Mouse (Mus musculus): ENCODE measurements around the gene Trim71. TPM values are rescaled to one million over a fixed set of nuclear protein-coding genes. Genes with fewer than 3 reads are reported as not detected.

Trim71 gene
- polyA plus RNA-seq, 1 experiment from 2014 or later, result 0.05 TPM

GRCm38 (mm10) chr9:114536628-114537027 is 27.5 kb downstream of the Trim71 start:
- WGBS, result 40% methylated on average over 2 of the region's 2 CpGs
- no peak overlapping the region for H3K4me2 ChIP-seq
- no peak overlapping the region for H3K27ac ChIP-seq
- no peak overlapping the region for H3K4me3 ChIP-seq
- ATAC-seq (replicated peaks; ENCODE audit: insufficient number of reproducible peaks, insufficient read depth, low FRiP score, low read depth), result no peak
- peaks cover 19% of the 10 kb centered on the region for H3K4me1 ChIP-seq (replicated peaks)
- H3K9me3 ChIP-seq (replicated peaks), result no peaks in the 10 kb centered on the region
- H3K9ac ChIP-seq, result no peak overlapping the region
- H3K27me3 ChIP-seq, result no peaks in the 10 kb centered on the region
- H3K36me3 ChIP-seq, result no peaks in the 10 kb centered on the region

DNA sequence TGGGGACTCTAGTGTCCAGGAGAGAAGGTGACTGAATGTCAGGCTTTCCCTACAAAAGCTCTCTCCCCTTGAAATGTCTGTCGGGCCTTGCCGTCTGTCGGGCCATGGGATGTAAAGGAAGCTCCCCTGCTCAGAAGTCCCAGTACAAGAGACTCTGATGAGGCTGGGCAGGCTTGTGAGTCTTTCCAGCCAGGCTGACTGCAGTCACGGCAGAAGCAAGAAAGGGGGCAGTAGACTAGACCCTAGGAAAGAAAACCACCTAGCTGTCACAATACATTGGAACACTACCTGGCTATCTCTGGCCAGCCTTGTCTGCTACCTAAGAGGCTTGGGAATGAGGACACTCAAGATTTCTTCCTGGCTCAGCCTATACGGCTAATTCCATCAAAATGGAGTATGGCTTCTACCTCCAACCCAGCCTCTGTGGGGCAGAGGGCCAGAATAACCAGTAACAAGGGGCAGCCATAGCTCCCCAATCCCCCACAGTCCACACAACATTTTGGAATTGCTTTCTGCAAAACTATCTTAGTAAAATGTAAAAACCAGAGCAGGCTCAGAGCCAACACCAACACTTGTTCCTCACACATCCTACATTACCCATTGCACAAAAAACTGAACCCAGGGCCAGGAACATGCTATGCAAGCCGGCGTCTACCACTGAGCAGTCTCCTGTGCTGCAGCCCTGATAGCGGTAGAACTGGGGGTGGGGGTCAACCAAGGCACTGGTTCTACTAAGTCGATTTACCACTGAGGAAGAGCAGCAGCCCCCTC is 29.2 kb downstream of the Trim71 start:
- Histone ChIP-seq H3K27me3 (no peaks in the 10 kb centered on the region), H3K4me2 (no peak overlapping the region), H3K9ac (no peak overlapping the region), H3K4me3 (no peak overlapping the region), H3K36me3 (no peaks in the 10 kb centered on the region), H3K9me3 (replicated peaks) (no peaks in the 10 kb centered on the region), H3K4me1 (replicated peaks) (peaks cover 10% of the 10 kb centered on the region), H3K27ac (no peak overlapping the region)
- ATAC-seq (replicated peaks; ENCODE audit: insufficient number of reproducible peaks, insufficient read depth, low FRiP score, low read depth), result no peak
- 79% methylated on average over 9 of the region's 9 CpGs for WGBS

- no peak overlapping the region for H3K4me2 ChIP-seq
- no peaks in the 10 kb centered on the region for H3K36me3 ChIP-seq
- peaks cover 12% of the 10 kb centered on the region for H3K4me1 ChIP-seq (replicated peaks)
- H3K9ac ChIP-seq, result no peak overlapping the region
- H3K4me3 ChIP-seq, result no peak overlapping the region
- 67% methylated on average over 4 of the region's 4 CpGs for WGBS
- no peak overlapping the region for H3K27ac ChIP-seq
- ATAC-seq (replicated peaks; ENCODE audit: insufficient number of reproducible peaks, insufficient read depth, low FRiP score, low read depth), result no peak; the same call in 1 of the 2 replicates
- H3K9me3 ChIP-seq (replicated peaks), result no peaks in the 10 kb centered on the region
- no peaks in the 10 kb centered on the region for H3K27me3 ChIP-seq
Observed at GRCm38 (mm10) chr9:114533848-114534247, 30.3 kb downstream of the Trim71 start.

- Histone ChIP-seq H3K27ac (no peak overlapping the region), H3K4me3 (no peak overlapping the region), H3K9ac (no peak overlapping the region), H3K9me3 (replicated peaks) (no peaks in the 10 kb centered on the region), H3K36me3 (no peaks in the 10 kb centered on the region), H3K4me2 (no peak overlapping the region), H3K27me3 (no peaks in the 10 kb centered on the region), H3K4me1 (replicated peaks) (peaks cover 19% of the 10 kb centered on the region)
- no peak for ATAC-seq (replicated peaks; ENCODE audit: insufficient number of reproducible peaks, insufficient read depth, low FRiP score, low read depth)
- 62% methylated on average over 11 of the region's 11 CpGs for WGBS
Observed at GRCm38 (mm10) chr9:114531276-114531675, 32.9 kb downstream of the Trim71 start.

- Histone ChIP-seq H3K4me1 (replicated peaks) (peaks cover 26% of the 10 kb centered on the region), H3K27me3 (no peaks in the 10 kb centered on the region), H3K4me3 (no peak overlapping the region), H3K9me3 (replicated peaks) (no peaks in the 10 kb centered on the region), H3K9ac (no peak overlapping the region), H3K27ac (no peak overlapping the region; the same call in 1 of the 2 replicates), H3K36me3 (no peaks in the 10 kb centered on the region), H3K4me2 (no peak overlapping the region)
- WGBS, result 34% methylated on average over 9 of the region's 9 CpGs
- ATAC-seq (replicated peaks; ENCODE audit: insufficient number of reproducible peaks, insufficient read depth, low FRiP score, low read depth), result no peak
Observed at GRCm38 (mm10) chr9:114528680-114529048, 35.5 kb downstream of the Trim71 start.

GRCm38 (mm10) chr9:114527992-114528679 is 36.0 kb downstream of the Trim71 start:
- H3K27me3 ChIP-seq, result no peaks in the 10 kb centered on the region
- peak overlapping the region; percentile 43 for H3K27ac ChIP-seq
- H3K9me3 ChIP-seq (replicated peaks), result no peaks in the 10 kb centered on the region
- H3K4me3 ChIP-seq, result no peak overlapping the region
- no peak overlapping the region for H3K9ac ChIP-seq
- WGBS, result 20% methylated on average over 17 of the region's 17 CpGs
- H3K4me1 ChIP-seq (replicated peaks), result peaks cover 26% of the 10 kb centered on the region
- peak; percentile 44; the same call in 1 of the 2 replicates for ATAC-seq (replicated peaks; ENCODE audit: insufficient number of reproducible peaks, insufficient read depth, low FRiP score, low read depth)
- no peaks in the 10 kb centered on the region for H3K36me3 ChIP-seq
- peak overlapping the region; percentile 47 for H3K4me2 ChIP-seq

DNA sequence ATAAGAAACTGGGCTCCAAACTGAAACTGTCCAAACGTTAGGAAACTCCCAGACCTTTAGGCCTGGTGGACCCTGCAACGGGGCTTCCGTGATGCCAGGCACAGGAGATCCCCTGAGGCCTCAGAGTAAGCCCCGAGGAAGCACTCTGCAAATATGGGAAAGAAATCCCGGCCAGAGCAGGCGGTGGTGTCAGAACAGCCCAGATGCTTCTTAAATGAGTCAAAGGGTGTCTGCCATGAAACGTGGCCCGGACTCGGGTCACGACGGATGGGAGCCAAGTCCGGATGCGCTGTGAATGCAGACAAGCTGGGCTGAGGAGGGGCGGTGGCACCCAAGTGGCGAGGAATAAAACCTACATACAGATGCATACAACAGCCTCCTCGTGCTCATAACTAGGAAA is 37.1 kb downstream of the Trim71 start:
- ATAC-seq (replicated peaks; ENCODE audit: insufficient number of reproducible peaks, insufficient read depth, low FRiP score, low read depth), result 0 out of 2 replicates have a peak, but pooled peaks have one; percentile 15
- WGBS, result 7% methylated on average over 16 of the region's 16 CpGs
- H3K4me1 ChIP-seq (replicated peaks), result peaks cover 26% of the 10 kb centered on the region
- peak overlapping the region; percentile 51 for H3K4me2 ChIP-seq
- H3K36me3 ChIP-seq, result no peaks in the 10 kb centered on the region
- H3K9me3 ChIP-seq (replicated peaks), result no peaks in the 10 kb centered on the region
- peak overlapping the region; percentile 23 for H3K4me3 ChIP-seq
- 0 out of 2 replicates have a peak overlapping the region, but pooled peaks have one; percentile 15 for H3K9ac ChIP-seq
- no peaks in the 10 kb centered on the region for H3K27me3 ChIP-seq
- H3K27ac ChIP-seq, result no peak overlapping the region

DNA sequence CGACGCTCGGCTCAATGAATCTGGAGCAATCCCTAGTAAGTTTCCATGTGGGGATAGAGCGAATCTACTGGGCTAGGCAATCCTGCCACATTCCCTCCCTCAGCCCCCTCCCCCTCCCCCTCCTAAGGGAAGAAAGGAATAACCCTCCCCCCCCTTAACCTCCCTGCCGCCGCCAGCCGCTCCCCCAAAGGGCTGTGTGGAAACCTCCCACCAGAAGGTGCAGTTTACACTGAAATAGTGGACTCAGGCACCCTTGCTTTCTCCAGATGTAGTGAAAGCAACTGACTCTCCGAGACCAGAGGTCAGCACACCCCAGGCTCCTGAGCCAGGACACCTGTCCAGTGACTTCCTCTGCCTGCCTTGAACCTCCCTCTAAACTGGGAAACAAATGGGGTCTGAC is 37.6 kb downstream of the Trim71 start:
- no peak for ATAC-seq (replicated peaks; ENCODE audit: insufficient number of reproducible peaks, insufficient read depth, low FRiP score, low read depth)
- H3K9ac ChIP-seq, result 0 out of 2 replicates have a peak overlapping the region, but pooled peaks have one; percentile 31
- H3K4me1 ChIP-seq (replicated peaks), result peaks cover 26% of the 10 kb centered on the region
- H3K27me3 ChIP-seq, result no peaks in the 10 kb centered on the region
- 30% methylated on average over 8 of the region's 8 CpGs for WGBS
- peak overlapping the region; percentile 51 for H3K4me2 ChIP-seq
- no peaks in the 10 kb centered on the region for H3K36me3 ChIP-seq
- H3K9me3 ChIP-seq (replicated peaks), result no peaks in the 10 kb centered on the region
- H3K4me3 ChIP-seq, result peak overlapping the region; percentile 23
- no peak overlapping the region for H3K27ac ChIP-seq

DNA sequence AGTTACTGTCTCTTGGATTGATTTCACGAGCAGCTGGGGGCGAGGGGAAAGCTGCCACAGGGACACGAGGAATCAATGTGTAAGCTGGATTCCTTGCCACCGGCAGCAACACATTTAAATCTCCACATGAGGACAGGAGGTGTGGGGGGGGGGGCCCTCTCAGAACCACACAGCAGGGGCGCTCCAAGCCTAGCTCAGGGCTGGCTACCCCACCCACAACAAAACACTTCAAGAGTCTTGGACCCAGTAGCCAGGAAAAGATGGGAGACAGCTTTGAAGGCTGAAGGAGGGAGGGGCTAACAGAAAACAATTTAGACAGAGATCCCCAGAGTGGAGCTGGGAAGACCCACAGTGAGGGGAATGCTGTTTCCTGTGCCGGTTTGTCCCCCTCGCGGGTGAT is 38.3 kb downstream of the Trim71 start:
- Histone ChIP-seq H3K27me3 (no peaks in the 10 kb centered on the region), H3K4me3 (no peak overlapping the region), H3K27ac (no peak overlapping the region), H3K9ac (no peak overlapping the region), H3K4me1 (replicated peaks) (peaks cover 26% of the 10 kb centered on the region), H3K36me3 (no peaks in the 10 kb centered on the region), H3K4me2 (no peak overlapping the region), H3K9me3 (replicated peaks) (no peaks in the 10 kb centered on the region)
- WGBS, result 19% methylated on average over 8 of the region's 8 CpGs
- ATAC-seq (replicated peaks; ENCODE audit: insufficient number of reproducible peaks, insufficient read depth, low FRiP score, low read depth), result no peak

DNA sequence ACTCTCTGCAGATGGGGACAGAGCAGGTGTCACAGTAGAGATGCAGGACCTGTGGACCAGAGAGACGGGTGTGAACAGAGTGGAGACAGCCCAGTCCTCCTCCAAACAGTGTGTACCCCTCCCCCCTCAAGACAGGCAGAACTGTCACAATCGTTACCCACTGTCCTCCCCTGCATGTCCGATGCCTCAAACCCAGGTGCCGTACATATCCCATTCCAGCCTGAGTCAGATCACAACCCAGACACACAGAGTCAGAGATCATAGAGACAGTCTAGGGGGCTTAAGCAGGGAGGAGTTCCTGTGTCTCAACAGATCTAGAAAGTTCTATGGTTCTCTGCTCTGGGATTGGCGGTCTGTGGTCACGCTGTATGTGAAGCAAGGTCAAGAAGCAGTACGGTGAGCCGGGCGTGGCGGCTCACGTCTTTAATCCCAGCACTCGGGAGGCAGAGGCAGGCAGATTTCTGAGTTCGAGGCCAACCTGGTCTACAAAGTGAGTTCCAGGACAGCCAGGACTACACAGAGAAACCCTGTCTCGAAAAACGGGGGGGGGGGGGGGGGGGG is 39.0 kb downstream of the Trim71 start:
- no peak overlapping the region for H3K4me2 ChIP-seq
- no peaks in the 10 kb centered on the region for H3K9me3 ChIP-seq (replicated peaks)
- H3K4me1 ChIP-seq (replicated peaks), result peaks cover 26% of the 10 kb centered on the region
- WGBS, result 85% methylated on average over 15 of the region's 15 CpGs
- H3K4me3 ChIP-seq, result no peak overlapping the region
- no peak overlapping the region for H3K9ac ChIP-seq
- H3K27ac ChIP-seq, result no peak overlapping the region
- H3K36me3 ChIP-seq, result no peaks in the 10 kb centered on the region
- ATAC-seq (replicated peaks; ENCODE audit: insufficient number of reproducible peaks, insufficient read depth, low FRiP score, low read depth), result no peak
- no peaks in the 10 kb centered on the region for H3K27me3 ChIP-seq

DNA sequence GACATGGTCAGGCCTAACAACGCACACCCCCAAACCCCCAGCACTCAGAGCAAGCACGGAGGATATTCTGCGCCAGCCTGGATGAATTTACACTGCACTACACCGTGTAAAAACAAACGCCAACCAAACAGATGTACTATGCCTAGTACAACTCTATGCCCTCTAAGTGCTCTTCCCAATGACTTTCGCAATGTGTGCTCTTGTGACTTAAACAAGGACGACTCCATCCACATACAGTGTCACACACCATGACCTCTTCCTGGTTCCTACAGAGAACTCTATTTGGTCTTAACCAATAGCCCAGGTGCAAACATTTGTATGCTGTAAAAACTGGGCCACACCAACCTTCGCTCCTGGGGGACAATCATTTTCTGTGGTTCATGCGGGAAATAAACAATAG is 41.7 kb downstream of the Trim71 start:
- H3K4me2 ChIP-seq, result no peak overlapping the region
- no peaks in the 10 kb centered on the region for H3K9me3 ChIP-seq (replicated peaks)
- ATAC-seq (replicated peaks; ENCODE audit: insufficient number of reproducible peaks, insufficient read depth, low FRiP score, low read depth), result no peak
- WGBS, result 87% methylated on average over 9 of the region's 9 CpGs
- no peaks in the 10 kb centered on the region for H3K36me3 ChIP-seq
- no peaks in the 10 kb centered on the region for H3K27me3 ChIP-seq
- H3K4me1 ChIP-seq (replicated peaks), result peaks cover 16% of the 10 kb centered on the region
- no peak overlapping the region for H3K4me3 ChIP-seq
- no peak overlapping the region for H3K9ac ChIP-seq
- no peak overlapping the region for H3K27ac ChIP-seq
